Mouse (Mus musculus): ENCODE measurements around the gene Kcnmb3. TPM values are rescaled to one million over a fixed set of nuclear protein-coding genes. Genes with fewer than 3 reads are reported as not detected.

Gene Kcnmb3
- polyA plus RNA-seq, 1 experiment from 2014 or later: not detected

Other genes starting within 250 kb of the Kcnmb3 start
- gene Zmat3, start 126.2 kb downstream of the Kcnmb3 start, polyA plus RNA-seq (2014; fragmentation: Nextera tagmentation; extraction: Ambion mirVana): 6.8 and 8.2 TPM in 2 replicates
- gene Pik3ca, start 94.6 kb downstream of the Kcnmb3 start, polyA plus RNA-seq (2014; fragmentation: Nextera tagmentation; extraction: Ambion mirVana): 18.0 and 23.3 TPM in 2 replicates
- gene Zfp639, start 18.0 kb upstream of the Kcnmb3 start, polyA plus RNA-seq (2014; fragmentation: Nextera tagmentation; extraction: Ambion mirVana): 51.7 and 54.3 TPM in 2 replicates
- 28.9 and 36.5 TPM in 2 replicates for gene Mfn1, start 37.2 kb upstream of the Kcnmb3 start, polyA plus RNA-seq (2014; fragmentation: Nextera tagmentation; extraction: Ambion mirVana)
- 47.3 and 48.5 TPM in 2 replicates for gene Gnb4, start 124.4 kb upstream of the Kcnmb3 start, polyA plus RNA-seq (2014; fragmentation: Nextera tagmentation; extraction: Ambion mirVana)
- gene Actl6a, start 214.1 kb upstream of the Kcnmb3 start, polyA plus RNA-seq (2014; fragmentation: Nextera tagmentation; extraction: Ambion mirVana): 265 and 285 TPM in 2 replicates
- 333 and 337 TPM in 2 replicates for gene Ndufb5, start 244.8 kb upstream of the Kcnmb3 start, polyA plus RNA-seq (2014; fragmentation: Nextera tagmentation; extraction: Ambion mirVana)
- 41.9 and 50.4 TPM in 2 replicates for gene Mrpl47, start 245.4 kb upstream of the Kcnmb3 start, polyA plus RNA-seq (2014; fragmentation: Nextera tagmentation; extraction: Ambion mirVana)

All from embryonic facial prominence, embryonic 11.5 days (tissue).